Mouse (Mus musculus) cortical plate, adult 2 months (tissue): Measurements from ENCODE around the gene Plxna4.

Experiments
- CTCF ChIP-seq: fragments of 200-500 bp; IDR thresholded peaks from 2 replicates; pipeline ENCODE4 v1.5.1; 2011; ENCODE audit warnings: mild to moderate bottlenecking, control low read depth, low read length; ENCODE audit not compliant: insufficient read depth; ENCODE audit errors: extremely low read depth
- POLR2A ChIP-seq: fragments of 200-500 bp; IDR thresholded peaks from 2 replicates; pipeline ENCODE4 v1.6.1; 2011; ENCODE audit warnings: mild to moderate bottlenecking, low read length, control low read depth; ENCODE audit not compliant: insufficient read depth; ENCODE audit errors: extremely low read depth

GRCm38 (mm10) chr6:32409625-32410024 is 178.4 kb downstream of the Plxna4 start:
- TF ChIP-seq CTCF (no peak), POLR2A (no peak)
